Mouse (Mus musculus) layer of hippocampus, postnatal 10 days (tissue): Measurements from ENCODE around the gene Cdk5rap1. TPM values are rescaled to one million over a fixed set of nuclear protein-coding genes. Genes with fewer than 3 reads are reported as not detected.

ENCODE experiments used
- total RNA-seq, 2 experiments: library from RNA; stranded (reverse); gene quantifications; 2 replicates each; pipeline ENCODE4 v1.2.3; 2021

The Cdk5rap1 gene
- total RNA-seq, 2 experiments from 2014 or later, result 11.9 to 16.1 TPM

Other genes starting within 250 kb of the Cdk5rap1 start
- not detected for gene Bpifa3, start 242.7 kb downstream of the Cdk5rap1 start, total RNA-seq
- gene Bpifa1, start 230.1 kb downstream of the Cdk5rap1 start, total RNA-seq, result not detected
- gene Bpifa5, start 210.4 kb downstream of the Cdk5rap1 start, total RNA-seq, result not detected
- gene Bpifb1, start 182.2 kb downstream of the Cdk5rap1 start, total RNA-seq, result under 1 TPM; 0.30 to 0.54 TPM
- gene Bpifb5, start 149.3 kb downstream of the Cdk5rap1 start, total RNA-seq, result under 1 TPM in 1 of 2 experiments, not detected in 1; 0.21 TPM
- not detected for gene Bpifb9a, start 115.2 kb downstream of the Cdk5rap1 start, total RNA-seq
- not detected for gene Bpifb9b, start 65.8 kb downstream of the Cdk5rap1 start, total RNA-seq
- 10 to 100 TPM; 40.6 to 41.3 TPM for gene Snta1, start 35.1 kb upstream of the Cdk5rap1 start, total RNA-seq
- gene Cbfa2t2, start 63.5 kb upstream of the Cdk5rap1 start, total RNA-seq, result 10 to 100 TPM; 43.6 to 60.6 TPM
- gene 1700003F12Rik, start 174.1 kb upstream of the Cdk5rap1 start, total RNA-seq, result 1 to 10 TPM in 1 of 2 experiments, under 1 TPM in 1; 0.67 to 2.0 TPM
- not detected for gene Actl10, start 178.8 kb upstream of the Cdk5rap1 start, total RNA-seq
- gene Necab3, start 185.9 kb upstream of the Cdk5rap1 start, total RNA-seq, result 10 to 100 TPM; 29.8 to 33.0 TPM
- 10 to 100 TPM in 1 of 2 experiments, 1 to 10 TPM in 1; 8.8 to 10.5 TPM for gene E2f1, start 196.9 kb upstream of the Cdk5rap1 start, total RNA-seq
- 10 to 100 TPM; 14.3 to 15.7 TPM for gene Pxmp4, start 230.7 kb upstream of the Cdk5rap1 start, total RNA-seq
- gene Zfp341, start 240.3 kb upstream of the Cdk5rap1 start, total RNA-seq, result 10 to 100 TPM in 1 of 2 experiments, 1 to 10 TPM in 1; 9.8 to 12.2 TPM
- under 1 TPM in 1 of 2 experiments, not detected in 1; 0.76 TPM for gene 4930519P11Rik, start 240.4 kb upstream of the Cdk5rap1 start, total RNA-seq